Mouse (Mus musculus) lung, adult 18-20 months (tissue): ENCODE measurements at regions not wholly inside any gene's neighbourhood (a gene's known extent, or its start where the extent isn't known, plus 50 kb on each side); places are given as distances from the start of the nearest gene placed in this dataset.

Source experiments
- DNase-seq, 2 experiments: peaks; one replicate each; pipeline ENCODE4 v3.0.0; 2022; ENCODE audit warnings: mixed read lengths in 2 of 2

DNA sequence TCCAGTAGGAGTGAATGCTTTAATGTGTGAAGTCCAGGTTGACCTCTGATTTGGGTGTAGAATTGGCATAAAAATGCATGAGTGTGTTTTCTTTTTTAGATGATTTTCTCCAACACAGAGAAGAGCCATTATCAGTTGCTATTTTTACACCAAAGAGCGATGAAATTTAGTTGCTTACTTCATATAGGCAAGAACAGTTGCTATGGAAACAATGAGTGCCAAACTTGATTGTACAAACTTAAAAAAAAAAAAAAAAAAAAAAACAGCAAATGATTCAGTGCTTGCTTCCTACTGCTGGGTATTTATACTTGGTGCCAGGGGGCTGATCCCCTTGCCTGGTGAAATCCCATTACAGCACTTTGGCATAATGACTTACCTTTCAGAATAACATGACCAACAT is 268.0 kb downstream of the Sec23a start:
- no peak for DNase-seq

DNA sequence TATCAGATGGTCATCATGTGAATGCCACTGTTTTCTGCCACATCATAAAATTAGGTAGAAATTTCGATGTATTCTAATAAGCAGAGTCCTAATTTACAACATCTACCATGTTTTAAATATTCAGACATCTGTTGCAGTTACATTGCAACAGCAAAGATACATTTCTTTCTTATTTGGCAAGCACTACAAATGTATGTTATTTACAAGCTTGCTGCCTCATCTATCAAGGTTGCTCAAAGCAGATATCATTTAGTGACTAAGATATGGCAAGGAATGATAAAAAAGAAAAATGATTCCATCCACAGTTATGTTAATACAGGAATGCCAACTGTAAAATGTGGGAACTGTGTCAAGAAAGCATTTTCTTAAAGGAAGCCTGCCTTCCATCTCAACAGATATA is 283.7 kb downstream of the Sec23a start:
- no peak for DNase-seq

DNA sequence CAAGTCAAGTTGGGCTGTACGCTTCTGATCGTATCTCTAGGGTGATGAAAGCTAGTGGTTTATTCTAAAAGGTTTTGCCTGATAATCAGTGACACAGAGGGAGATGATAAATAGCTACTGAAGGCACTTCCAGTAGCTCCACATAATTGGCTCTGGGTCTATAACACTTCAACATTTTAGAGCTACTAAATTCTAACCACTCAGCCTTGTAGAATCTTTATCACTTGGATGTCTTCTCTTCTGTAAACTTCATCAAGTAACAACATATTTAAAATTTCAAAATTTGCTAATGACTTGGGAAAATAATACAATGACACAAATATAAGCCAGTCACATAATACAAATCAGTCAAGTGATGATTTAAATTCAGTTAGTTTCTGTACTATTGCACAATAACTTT is 284.3 kb downstream of the Sec23a start:
- no peak for DNase-seq

DNA sequence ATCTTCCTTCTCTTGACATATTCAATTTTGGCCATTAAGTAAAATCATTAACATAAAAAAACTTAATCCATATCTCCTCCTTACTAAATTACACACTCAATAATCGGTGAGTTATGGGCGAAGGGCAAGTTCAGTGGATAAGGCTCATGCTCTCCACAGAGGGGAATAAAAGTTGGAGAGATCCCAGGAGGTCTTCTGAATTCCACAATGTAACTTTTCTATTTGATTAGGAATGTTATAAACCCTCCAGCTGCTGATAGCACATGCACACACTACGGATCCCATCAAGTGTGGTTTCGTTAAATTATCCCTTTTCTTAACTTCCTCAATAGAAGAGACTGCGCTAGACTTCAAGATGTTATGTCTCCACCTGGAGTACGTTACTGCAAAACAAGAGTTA is 293.9 kb downstream of the Sec23a start:
- no peak for DNase-seq

DNA sequence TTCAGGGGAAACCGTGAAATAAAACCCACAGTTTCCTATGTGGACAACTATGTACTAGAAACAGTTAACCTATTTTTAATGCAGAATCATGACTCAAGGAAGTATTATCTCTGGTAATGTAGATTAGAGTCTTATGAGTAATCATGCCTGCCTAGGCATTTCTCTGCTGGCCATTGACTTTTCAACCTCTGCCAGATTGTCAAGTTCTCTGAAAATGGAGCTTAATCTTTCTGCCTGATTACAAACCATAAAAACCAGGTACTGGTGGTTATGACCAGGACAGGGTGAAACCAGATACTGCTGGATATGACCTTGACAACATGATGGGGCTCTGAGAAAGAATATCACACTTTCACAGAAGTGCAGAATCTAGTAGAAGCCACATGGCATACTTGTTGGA is 297.6 kb downstream of the Sec23a start:
- DNase-seq, result no peak

DNA sequence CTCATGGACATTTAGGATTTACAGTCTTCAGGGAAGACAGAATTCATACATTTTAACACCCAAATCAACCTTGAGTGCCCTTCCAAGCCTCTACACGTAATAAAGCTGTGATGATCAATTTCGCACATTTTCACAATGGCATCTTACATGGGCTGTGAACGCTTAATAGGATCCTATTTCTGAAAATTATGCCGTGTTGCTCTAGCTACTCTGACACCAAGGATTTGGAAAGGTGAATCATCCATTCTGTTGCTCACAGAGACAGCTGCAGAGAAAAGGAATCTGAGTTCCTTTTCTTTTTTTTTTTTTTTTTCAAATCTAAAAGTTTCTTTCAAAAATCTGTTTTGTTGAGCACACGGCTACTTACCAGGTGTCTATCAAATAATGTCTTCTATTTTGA is 316.1 kb downstream of the Sec23a start:
- DNase-seq, result no peak

DNA sequence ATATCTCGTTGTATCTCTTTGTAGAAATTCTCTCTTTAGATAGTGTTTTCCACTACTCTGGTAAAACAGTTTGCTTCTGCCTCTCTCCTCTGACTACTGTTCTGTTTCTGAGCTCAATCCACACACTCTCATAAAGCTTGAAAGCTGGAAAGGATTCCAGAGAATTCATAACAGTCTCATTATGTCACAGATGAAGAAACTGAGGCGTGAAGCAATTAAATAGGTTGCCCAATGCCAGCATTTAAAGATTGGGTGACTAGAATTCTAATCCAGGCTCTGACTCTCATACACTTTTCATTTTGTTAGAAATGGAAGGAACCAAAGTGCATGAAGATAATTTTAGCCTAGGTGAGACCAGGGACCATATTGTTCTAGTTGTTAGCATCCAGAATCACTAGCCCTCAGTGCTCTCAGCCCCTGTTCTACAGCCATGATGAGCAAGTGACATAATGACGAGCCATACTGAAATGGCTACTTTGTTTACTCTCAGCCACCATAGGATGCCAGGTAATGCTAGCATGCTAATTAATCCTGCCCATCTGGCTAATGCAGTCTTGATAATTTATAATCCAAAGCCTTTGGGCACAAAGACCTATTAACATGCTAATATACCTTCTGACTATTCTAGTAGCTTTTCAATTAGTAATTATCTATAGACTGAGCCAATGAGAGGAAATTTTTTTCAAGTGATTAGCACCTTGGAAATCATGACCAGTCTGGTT is 341.7 kb downstream of the Sec23a start:
- DNase-seq, result no peak

DNA sequence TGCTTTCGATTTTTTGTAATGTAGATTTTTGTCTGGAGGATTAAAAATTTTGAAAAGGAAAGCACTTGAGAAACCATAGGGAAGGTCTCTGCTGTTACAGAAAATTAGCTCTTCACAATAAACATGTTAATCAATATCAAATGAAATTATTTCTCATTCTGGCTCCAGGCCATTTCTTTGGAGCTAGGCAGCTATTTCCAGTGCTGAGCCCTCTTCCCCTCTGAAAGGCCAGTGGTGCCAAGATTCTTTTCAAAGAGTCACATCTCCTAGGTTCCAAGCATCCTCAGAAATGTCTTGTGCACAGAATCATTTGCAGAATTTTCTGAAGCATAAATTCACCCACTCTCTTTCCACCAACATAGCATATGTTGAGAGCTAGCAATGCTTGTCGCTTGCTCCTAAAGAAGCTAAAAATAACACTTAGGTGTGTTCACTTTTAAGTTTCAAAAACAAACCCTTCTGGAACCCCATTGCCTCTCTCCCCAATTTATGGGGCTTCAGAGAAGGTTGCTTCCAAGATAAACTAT is 357.2 kb downstream of the Sec23a start:
- no peak for DNase-seq

DNA sequence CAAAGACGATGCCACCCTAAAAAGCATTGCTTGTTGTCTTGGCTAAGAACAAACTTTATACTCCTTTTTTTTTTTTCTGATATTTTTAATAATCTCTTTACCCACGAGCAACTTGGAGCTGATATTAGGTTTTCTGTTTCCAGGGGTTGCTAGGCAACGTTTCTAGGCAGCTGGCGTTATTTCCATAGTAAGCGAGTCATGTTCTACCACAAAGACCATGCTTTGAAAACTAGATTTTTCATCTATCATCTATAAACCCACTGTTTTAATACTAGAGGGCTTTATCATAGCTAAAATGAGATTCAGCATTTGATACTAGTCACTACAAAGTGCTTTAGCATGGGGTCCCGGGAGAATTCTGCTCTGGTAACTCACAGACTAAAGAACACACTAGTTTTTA is 358.1 kb downstream of the Sec23a start:
- no peak for DNase-seq

DNA sequence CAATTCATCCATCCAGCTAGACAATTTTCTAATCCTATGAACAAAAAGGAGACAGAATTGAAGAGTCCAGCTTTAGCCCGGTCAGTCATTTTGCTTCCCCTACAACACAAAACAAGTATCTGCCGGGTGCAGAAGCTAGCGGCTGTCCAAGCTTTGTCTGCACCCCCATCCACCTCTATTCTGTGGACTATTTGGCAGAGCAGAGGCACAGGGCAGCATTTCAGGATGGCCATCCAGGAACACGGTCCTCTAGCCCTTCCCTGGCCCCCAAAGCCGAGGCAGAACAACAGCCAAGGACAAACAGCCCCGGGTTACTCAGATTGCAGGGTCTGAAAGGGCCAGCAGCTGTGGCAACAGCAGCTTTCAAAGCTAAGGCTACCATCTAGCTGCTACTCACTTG is 358.6 kb downstream of the Sec23a start:
- no peak for DNase-seq

DNA sequence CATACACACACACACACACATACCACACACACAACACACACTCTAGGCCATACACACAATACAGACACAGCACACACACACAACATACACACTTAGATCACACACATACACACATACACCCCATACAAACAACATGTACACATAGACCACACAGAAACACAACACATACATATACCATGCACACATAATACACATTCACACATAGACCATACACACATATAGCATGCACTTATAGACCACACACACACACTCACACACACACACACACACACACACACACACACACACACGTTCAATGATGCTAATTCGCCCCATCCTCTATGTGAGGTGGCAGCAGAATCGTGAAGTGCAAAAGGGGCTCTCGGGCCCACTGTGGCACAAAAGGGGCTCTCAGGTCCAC is 359.1 kb downstream of the Sec23a start:
- no peak for DNase-seq

DNA sequence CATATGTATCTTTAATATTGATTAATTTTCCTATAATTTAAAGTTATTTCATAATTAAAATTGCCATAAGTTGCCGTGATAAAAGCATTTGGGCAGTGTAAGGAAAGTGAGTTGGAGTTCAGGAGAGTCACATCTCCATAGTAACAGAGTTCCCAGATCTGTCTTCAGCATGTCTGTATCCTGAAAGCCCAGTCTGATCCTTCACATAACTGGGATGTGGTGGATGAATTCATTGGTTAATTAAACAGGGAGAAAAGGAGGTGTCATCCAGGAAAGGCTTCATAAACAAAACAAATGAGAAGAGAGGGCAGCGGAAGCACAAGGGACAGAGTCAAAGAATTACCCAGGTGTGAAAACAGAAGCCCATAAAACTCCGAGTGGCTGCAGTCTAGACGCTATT is 363.5 kb downstream of the Sec23a start:
- no peak for DNase-seq

DNA sequence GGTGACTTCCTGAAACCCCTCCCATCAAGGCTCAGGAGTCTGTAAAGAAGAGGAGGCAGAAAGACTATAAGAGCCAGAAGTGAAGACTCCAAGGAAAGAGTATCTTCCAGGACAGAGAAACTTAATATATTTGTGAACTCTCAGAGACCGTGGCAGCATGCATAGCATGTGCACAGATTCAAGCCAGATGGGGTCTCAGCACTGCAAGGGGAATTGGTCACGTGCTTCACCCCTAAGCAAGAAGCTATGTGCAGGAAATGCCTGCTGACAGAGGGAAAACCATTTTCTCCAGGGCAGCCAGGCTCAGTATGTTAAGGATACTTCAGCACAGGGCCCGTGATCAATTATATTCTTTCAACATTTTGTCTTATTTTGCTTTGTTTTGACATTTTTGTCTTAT is 368.0 kb downstream of the Sec23a start:
- DNase-seq, result no peak

DNA sequence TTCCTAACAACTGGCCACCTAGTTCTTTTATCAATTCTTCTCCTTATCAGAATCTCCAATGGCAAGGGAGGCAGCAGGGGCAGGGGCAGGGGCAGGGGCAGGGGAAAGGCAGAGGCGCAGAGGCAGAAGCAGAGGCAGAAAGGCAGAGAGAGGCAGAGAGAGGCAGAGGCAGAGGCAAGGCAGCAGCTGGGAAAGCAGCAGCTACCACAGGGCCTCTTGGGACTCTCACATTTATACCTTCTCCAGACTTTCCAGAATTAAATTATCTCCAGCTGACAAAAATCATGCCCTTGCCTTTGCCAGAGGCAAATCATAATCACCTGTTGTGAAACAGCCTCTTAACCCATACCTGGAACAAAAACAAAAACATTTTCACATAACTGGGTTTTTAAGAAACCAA is 370.4 kb upstream of the Clec14a start:
- no peak for DNase-seq

DNA sequence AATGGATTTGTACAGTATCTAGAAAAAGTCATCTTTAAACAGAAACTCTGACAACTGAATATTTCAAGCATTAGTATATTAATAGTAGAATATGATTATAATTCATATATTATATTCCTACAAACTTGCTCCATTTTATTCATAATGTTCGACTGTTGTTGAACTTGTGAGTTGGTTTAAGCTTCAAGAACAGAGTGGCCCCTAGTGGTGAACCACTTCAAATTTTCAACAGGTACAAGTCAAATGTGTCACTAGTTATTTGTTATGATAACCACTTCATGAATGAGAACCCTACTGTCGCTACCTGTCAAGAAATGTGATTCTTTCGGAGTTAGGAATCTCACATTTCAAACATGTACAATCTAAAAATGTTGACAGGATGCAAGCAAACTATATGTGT is 369.2 kb upstream of the Clec14a start:
- DNase-seq, result peak in 1 of 2 experiments; percentile 5

DNA sequence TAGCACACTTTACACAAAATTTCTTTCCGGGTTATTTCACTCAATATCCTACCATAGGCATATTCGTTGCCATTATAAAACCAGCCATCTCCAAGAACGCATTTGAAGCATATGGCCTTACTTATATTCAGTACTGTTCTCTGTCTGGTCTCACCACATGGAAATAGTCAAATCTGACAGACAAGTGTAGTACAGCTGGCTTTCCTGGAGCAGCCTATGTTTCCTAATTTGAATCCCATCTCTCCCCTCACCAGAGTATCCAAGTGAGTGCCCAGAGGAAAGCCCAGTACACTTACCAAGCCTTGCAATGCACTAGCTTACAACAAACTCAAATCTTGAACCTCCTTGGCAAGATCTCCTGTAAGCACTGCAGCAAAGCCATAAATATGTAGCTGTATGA is 363.4 kb upstream of the Clec14a start:
- DNase-seq, result no peak

DNA sequence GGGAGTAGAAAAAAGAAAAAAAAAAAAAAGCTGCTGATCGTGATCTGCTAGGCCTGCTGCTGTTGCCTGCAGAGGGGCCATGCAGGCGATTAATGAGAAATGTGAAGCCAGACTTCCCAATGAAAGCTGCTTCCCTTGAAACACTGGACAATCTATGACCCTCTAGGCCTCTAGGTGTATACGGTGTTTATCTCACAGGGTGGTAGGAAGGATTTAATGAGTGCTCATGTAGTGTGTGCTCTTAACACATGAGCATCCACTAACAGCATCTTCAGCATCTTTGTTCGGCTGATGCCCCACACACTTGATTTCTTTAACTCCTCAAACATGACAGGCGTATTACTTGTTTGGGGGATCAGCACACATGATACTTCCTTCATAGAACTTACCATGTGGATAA is 359.7 kb upstream of the Clec14a start:
- DNase-seq, result no peak

DNA sequence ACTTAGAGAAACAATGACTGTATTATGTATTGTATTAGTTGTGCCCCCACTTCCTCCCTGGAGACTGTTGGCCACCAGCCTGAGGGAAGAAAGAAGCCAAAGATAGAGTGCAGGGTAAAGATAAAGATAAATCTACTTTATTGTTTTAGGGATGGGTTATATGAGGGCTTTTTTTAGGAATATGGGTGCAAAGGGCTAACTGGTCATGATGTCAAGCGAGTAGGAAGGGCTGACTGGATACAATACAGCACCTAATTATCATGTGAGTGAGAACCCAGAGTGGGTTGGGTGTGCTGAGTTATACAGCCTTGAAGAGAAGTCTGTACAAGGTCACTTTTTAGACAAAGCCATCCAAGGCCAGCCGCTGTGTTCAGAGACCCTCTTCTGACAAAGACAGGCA is 356.1 kb upstream of the Clec14a start:
- DNase-seq, result no peak

DNA sequence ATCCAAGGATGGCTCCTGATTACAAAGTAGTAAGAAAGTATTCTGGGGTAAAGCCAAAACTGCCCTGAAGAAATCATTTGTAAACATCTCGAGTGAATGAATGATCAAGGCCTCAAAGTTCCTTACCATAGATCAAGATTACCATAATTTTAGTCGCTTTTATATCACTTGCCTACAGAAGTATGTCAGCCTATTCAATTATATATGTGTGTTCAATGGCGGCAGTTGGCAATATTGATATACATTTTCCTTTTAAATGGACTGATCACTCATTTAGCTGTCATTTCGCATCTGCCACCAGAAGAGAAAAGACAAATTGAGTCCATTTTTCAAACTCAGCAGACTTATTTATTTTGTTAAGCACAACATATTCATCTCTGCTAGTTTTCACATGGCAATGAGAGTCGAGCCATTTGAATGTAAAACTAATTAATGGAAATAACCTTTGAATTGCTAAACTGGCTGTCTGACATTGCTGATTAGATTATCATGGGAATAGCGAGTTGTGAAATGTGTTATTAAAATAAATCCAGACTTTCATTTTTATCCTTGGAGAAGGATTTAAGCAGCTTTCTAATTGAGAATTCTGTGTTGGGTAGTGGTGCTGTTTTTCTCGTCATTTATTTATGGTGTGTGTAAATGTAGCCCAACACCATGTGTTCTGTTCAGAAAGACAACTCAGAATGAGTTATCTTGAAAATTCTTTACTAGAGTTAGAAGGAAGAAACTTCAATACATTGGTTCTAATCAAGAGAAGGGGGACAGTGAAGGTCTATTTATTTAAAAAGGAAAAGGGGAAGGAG is 350.6 kb upstream of the Clec14a start:
- no peak for DNase-seq

DNA sequence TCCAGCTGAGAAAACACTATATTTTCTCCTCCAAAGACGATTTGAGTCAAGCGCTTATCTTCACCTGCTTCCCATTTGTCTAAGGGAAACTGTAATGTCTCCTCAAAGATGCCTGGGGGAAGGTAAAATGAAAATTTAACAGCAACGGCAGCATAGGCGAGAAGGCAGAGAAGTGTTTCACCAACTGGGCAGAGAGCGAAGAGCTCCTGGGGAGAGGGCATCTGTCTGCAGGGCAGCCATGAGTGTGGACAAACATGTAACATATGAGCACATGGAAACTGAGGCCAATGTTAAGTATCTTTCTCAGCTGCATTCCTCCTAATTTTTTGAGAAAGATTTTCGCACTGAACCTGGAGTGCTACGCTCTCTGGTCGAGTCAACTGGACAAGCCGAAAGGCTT is 325.7 kb upstream of the Clec14a start:
- DNase-seq, result no peak

DNA sequence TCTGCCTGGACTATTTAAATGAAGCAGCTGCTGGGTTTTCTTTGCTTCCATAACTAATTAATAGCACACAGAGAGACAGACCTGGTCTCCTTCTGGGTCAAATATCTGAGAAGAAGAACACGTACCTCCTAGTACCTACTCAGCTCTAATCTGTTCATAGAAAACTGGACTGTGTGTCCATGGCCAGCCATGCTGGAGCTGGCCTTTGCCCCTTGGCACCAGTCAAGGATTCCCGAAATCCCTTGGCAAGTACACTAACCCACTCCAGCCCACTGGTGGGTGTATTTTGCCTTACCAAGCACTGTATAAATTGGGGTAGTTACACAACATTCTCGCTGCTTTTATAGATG is 322.4 kb upstream of the Clec14a start:
- no peak for DNase-seq

DNA sequence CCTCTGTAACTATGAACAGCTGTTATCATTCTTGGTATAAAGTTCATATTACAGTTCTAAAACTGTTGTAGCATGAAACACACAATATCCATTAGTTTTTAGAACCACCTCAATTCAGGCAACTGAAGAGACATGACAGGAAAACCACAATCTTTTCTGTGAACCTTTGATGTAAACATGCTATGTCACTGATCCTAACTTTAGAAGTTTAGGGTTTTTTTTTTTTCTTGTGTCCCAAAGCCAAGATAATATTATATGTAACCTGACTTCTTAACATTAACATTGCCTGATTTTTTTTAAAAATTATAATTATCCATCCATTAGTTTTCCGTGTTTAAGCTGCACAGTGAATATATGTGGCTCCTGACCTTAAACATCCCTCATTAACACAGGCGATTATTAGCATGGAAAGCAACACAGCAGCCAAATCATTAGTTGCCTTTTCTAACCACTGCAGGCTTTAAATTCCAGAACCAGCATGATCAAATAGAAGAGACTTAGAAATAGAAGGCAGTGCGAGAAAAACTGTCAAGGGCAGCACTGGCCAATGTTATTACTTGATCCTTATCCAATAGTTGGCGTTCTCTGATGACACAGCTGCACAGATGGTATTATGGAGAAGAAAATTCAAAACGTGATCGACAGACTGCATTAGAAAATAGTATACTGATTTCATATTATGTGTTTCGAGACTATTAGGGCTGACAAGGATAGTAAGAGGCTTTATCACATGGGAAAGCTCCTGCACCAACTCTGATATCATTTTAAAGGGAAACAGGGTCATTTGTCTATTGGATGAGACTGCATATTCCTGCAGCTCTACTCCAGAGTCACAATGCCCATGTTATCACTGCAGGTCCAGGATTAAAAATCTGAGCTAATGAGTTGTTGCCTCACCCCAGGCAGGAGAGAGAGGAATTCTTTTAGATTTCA is 321.7 kb upstream of the Clec14a start:
- no peak for DNase-seq

DNA sequence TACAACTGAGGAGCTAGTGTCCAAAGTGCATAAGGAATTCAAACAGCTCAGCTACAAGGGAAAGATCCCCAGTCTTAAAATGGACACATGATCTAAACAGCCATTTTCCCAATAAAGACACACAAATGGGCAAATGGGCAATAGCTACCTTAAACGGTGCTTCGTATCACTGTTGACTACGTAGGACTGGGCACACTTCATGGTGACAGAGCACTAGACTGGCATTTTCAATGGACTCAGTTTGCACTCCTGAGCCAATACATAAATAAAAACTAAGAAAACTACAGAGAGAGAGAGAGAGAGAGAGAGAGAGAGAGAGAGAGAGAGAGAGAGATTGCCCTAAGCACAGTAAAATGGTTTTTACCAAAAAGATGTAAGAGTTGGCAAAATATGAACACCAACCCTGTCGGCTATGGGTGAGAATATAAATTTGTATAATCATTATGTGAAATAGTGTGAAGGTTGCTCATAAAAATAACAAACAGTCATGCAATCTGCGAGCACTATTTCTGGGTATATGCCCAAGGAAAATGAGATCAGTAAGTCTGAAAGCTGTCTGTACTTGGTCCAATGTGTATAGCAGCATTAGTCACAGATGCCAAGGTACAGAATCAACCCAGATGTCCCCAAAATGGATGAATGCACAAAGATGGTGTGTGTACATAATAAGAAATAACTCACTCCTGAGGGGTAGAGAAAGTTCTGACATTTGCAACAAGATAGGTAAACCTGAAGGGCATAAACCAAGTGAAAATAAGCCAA is 312.9 kb upstream of the Clec14a start:
- no peak for DNase-seq
